Mouse (Mus musculus) kidney, postnatal 0 days (tissue): Measurements from ENCODE around the gene Nxpe3. TPM values are rescaled to one million over a fixed set of nuclear protein-coding genes. Genes with fewer than 3 reads are reported as not detected.

ENCODE experiments used
- ATAC-seq: fragments of 200-750 bp; cut with Nextera tagmentation; replicated peaks from 2 replicates; pipeline ENCODE4 v1.8.0; 2017; ENCODE audit warnings: low read depth, moderate number of reproducible peaks, moderate TSS enrichment, moderate library complexity; ENCODE audit not compliant: low FRiP score
- DNase-seq: peaks from one replicate; pipeline ENCODE4 v3.0.0-alpha.2; 2016; ENCODE audit warnings: low spot score
- H3K27ac ChIP-seq: fragments of 300-500 bp; sonication (generic); 2 replicates; pipeline ENCODE4 v1.5.1; 2014; ENCODE audit warnings: mild to moderate bottlenecking
- H3K27me3 ChIP-seq: fragments of 300-500 bp; sonication (generic); 2 replicates; pipeline ENCODE4 v1.6.1; 2014; ENCODE audit warnings: low read length, mixed read lengths; ENCODE audit not compliant: insufficient read depth
- H3K36me3 ChIP-seq: fragments of 300-500 bp; sonication (generic); 2 replicates; pipeline ENCODE4 v1.6.1; 2014; ENCODE audit warnings: low read length, mixed read lengths; ENCODE audit not compliant: insufficient read depth
- H3K4me1 ChIP-seq: fragments of 300-500 bp; sonication (generic); replicated peaks from 2 replicates; pipeline ENCODE4 v1.6.1; 2014; ENCODE audit warnings: antibody characterized with exemption, low read length, mixed read lengths; ENCODE audit not compliant: insufficient read depth
- H3K4me2 ChIP-seq: fragments of 300-500 bp; sonication (generic); 2 replicates; pipeline ENCODE4 v1.6.1; 2014; ENCODE audit warnings: mild to moderate bottlenecking, low read length, moderate library complexity, mixed read lengths
- H3K4me3 ChIP-seq: fragments of 300-500 bp; sonication (generic); replicated peaks from 2 replicates; pipeline ENCODE4 v1.5.1; 2014; ENCODE audit warnings: low read depth, low read length
- H3K9ac ChIP-seq: fragments of 300-500 bp; sonication (generic); 2 replicates; pipeline ENCODE4 v1.6.1; 2014; ENCODE audit warnings: low read depth, low read length
- H3K9me3 ChIP-seq: fragments of 300-500 bp; sonication (generic); replicated peaks from 2 replicates; pipeline ENCODE4 v1.6.1; 2016; ENCODE audit warnings: low read length, inconsistent platforms, mixed read lengths
- CTCF ChIP-seq: IDR thresholded peaks from 2 replicates; pipeline ENCODE4 v1.5.1; 2016; ENCODE audit warnings: antibody characterized with exemption, low read depth, mild to moderate bottlenecking, moderate library complexity
- WGBS: fragments of 180-500 bp; shearing (Covaris S2); extraction: QIAGEN DNeasy Blood & Tissue Kit; methylation state at CpG from one replicate; pipeline ENCODE4 v1.1.7; 2014; 5-methylcytosine and 5-hydroxymethylcytosine counted together
- polyA plus RNA-seq: library from polyadenylated mRNA; unstranded; fragments of >200 nt; fragmentation: Nextera tagmentation; extraction: Ambion mirVana; gene quantifications from 2 replicates; pipeline ENCODE4 v1.2.1, GENCODE M21; 2015

The Nxpe3 gene
- polyA plus RNA-seq, 1 experiment from 2014 or later, result 2.2 TPM

DNA sequence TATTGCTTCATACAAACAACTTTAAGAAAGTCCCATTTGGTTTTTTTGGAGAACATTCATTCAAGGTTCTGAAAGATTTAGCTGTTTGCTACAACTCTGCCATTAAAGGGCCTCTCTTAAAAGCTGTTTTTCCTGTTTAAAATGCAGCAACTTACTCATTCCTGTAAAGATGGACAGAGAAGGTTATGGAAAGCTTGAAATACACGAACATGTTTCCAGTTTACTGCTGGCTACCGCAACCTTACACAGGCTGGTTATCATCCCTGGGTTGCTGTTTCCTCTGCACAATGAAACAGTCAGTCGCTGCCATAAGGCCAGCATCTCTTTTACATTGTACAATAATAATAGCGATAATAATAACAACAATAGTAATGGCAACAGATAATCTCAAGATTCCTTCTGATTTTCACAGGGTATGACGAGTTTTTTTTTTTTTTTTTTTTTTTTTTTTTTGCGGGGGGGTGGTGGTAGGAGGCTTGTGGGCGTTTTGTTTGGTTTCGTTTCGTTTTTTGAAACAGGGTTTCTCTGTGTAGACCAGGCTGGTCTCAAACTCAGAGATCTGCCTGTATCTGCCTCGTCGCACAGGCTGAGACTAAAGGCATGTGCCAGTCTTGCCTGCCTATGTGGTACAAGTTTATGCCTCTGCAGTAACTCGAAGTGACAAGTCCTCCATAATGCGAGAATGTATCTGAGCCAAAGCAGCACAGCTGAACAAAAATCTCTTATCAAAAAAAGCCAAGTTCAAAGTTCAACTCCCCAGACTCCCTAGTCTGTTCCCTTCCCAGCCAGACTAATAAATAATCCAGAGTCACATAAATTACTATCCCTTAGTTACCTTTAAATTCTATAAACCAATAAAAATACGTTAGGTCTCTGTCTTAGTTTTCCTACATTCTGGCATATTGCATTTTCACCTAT lies 7.0 kb upstream of the Nxpe3 start:
- Histone ChIP-seq H3K4me2 (no peak overlapping the region), H3K27ac (0 out of 2 replicates have a peak overlapping the region, but pooled peaks have one; percentile 10)

DNA sequence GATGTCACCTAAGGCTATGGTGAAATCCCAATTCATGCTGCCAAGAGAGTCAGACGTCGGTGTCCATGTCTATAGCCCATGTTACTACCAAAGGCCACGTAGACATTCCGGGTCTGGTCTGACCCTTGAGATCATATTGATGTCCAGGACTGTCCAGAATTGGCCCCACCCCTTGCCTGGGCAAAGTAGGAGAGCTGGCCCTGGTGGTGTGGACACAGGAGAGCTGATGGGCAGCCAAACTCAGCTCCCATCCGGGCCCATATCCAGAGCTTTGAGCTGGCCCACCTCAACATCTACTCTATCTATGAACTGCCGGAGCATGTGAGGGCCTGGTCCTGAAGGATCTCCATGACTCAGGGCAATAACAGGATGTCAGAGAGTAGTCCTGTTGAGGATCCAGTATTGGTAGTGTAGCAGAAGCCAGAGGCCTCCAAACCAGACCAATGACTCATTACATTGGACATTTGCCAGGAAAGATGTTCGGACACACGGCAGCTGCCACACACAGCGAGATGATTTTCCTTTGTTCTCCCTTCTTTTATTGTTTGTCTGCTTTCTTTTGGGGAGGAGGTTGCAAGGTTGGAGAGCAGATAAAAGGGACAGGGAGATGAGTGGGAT lies 3.4 kb upstream of the Nxpe3 start:
- H3K4me3 ChIP-seq, result no peak overlapping the region
- H3K9ac ChIP-seq, result no peak overlapping the region
- WGBS, result 76% methylated on average over 9 of the region's 9 CpGs
- no peak for TF ChIP-seq CTCF
- H3K36me3 ChIP-seq, result no peaks in the 10 kb centered on the region
- H3K27ac ChIP-seq, result no peak overlapping the region
- H3K4me1 ChIP-seq, result no peaks in the 10 kb centered on the region
- ATAC-seq (no peak), DNase-seq (no peak)
- no peak overlapping the region for H3K4me2 ChIP-seq
- no peaks in the 10 kb centered on the region for H3K27me3 ChIP-seq
- no peaks in the 10 kb centered on the region for H3K9me3 ChIP-seq

More for the DNA sequence above, 7.0 kb upstream of the Nxpe3 start:
- no peak for TF ChIP-seq CTCF
- no peaks in the 10 kb centered on the region for H3K27me3 ChIP-seq
- ATAC-seq (no peak), DNase-seq (no peak)
- no peaks in the 10 kb centered on the region for H3K9me3 ChIP-seq
- WGBS, result 72% methylated on average over 14 of the region's 14 CpGs
- peaks cover 11% of the 10 kb centered on the region; the same call in 1 of the 2 replicates for H3K36me3 ChIP-seq
- H3K4me1 ChIP-seq, result no peaks in the 10 kb centered on the region
- H3K9ac ChIP-seq, result no peak overlapping the region
- no peak overlapping the region for H3K4me3 ChIP-seq

DNA sequence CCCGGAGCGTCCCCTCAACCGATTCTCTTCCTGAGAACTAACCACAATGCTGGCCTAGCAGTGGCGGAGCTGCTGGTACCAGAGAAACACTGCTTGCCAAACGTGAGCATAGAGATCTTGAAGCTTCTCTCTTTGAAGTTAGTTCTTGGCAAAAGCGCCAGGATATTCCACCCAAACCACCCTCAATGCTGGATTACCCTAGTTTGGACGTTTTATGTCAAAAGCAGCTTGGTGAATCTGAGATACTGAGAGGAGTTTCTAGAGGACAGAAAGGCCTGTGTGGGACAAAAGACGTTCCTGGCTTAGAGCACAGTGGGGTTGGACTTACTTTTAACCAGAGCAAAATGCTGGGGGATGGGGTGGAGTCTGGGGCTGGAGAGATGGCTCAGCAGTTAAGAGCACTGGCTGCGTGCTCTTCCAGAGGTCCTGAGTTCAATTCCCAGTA lies 588 bp upstream of the Nxpe3 start:
- Histone ChIP-seq H3K27me3 (no peaks in the 10 kb centered on the region), H3K9ac (peak overlapping the region; percentile 78), H3K4me2 (peak overlapping the region; percentile 88), H3K9me3 (no peaks in the 10 kb centered on the region), H3K27ac (peak overlapping the region; percentile 87), H3K4me3 (peak overlapping the region; percentile 74), H3K4me1 (no peaks in the 10 kb centered on the region), H3K36me3 (no peaks in the 10 kb centered on the region)
- DNase-seq, result no peak
- ATAC-seq, result no peak
- 6% methylated on average over 9 of the region's 9 CpGs for WGBS
- TF ChIP-seq CTCF, result 0 out of 2 replicates have a peak, but pooled peaks have one; percentile 20

DNA sequence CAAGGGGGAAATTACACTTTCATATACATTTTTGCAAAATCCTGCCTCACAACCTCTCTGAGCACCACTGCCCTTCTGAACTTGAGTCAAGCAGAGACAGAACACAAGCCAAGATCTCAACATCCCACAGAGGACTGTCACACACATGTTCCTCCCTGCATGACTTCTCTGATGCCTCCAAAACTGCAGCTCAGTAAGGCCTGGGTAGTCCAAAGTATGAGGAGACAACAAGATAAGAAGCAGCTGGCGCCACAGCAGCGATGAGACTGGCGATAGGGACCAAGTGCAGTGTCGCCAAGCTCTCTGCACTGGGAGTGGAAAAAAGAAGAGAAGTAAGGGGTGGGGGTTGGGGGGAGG lies 571 bp downstream of the Nxpe3 start:
- Histone ChIP-seq H3K4me2 (peak overlapping the region; percentile 88), H3K36me3 (no peaks in the 10 kb centered on the region), H3K4me3 (peak overlapping the region; percentile 74), H3K27ac (peak overlapping the region; percentile 87), H3K9me3 (no peaks in the 10 kb centered on the region), H3K9ac (peak overlapping the region; percentile 78), H3K27me3 (no peaks in the 10 kb centered on the region), H3K4me1 (no peaks in the 10 kb centered on the region)
- no peak for TF ChIP-seq CTCF
- WGBS, result 1% methylated on average over 4 of the region's 4 CpGs
- peak; percentile 58 for DNase-seq
- ATAC-seq, result no peak; the same call in none of the 2 replicates

DNA sequence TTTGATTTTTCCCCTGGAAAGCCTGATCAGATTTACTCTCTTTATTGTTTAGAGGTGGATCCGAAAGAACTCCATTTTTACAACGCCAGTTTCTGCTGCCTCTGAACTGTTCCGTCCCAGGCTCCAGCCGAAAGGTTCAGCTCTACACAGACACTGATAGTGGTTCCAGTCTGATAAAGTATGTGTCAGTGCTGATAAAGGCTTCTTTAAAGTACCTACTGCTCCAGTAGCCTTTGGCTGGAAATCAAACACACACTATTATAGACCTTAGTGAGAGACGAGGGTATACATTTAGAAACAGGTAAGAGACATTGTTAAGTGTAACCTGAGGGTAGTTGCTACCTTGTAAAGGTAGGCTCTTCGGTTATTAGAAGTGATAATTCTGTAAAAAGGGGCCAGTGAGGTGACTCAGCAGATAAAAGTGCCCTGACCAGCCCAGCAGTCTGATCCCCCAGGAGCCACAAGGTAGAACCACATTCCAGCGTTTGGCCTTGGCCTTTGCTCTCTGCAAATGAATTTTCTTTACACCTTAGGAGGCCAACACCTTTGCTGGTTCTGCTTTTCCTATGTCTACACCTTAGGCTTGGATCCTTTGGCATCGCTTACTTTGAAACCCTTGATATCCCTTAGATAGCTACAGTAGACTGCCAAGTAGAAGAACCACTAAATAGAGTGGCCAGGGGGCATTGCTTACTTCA lies 1.5 kb downstream of the Nxpe3 start:
- Histone ChIP-seq H3K4me2 (peak overlapping the region; percentile 88), H3K4me3 (0 out of 2 replicates have a peak overlapping the region, but pooled peaks have one; percentile 17)

DNA sequence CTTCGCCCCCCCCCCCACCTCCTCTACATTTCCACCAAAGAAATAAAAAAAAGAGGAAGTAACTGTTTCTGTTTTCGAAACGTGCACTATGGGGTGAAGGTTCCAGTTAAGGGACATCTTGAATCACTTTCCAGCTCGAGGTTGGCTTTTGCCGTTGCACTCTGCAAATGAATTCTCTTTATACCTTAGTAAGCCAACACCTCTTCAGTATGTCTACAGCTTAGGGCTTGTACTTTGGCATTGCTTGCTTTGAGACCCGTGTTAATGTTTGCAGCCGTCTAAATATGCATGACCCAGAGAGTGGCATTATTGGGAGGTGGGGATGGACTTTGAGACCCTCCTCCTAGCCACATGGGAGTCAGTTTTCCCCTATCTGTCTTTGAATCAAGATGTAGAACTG lies 2.6 kb downstream of the Nxpe3 start:
- Histone ChIP-seq H3K27ac (0 out of 2 replicates have a peak overlapping the region, but pooled peaks have one; percentile 1), H3K4me1 (no peaks in the 10 kb centered on the region), H3K9me3 (no peaks in the 10 kb centered on the region), H3K27me3 (no peaks in the 10 kb centered on the region), H3K4me2 (no peak overlapping the region), H3K4me3 (no peak overlapping the region), H3K36me3 (no peaks in the 10 kb centered on the region), H3K9ac (no peak overlapping the region)
- ATAC-seq (0 out of 2 replicates have a peak, but pooled peaks have one; percentile 17), DNase-seq (peak; percentile 21)
- no peak for TF ChIP-seq CTCF
- 66% methylated on average over 7 of the region's 7 CpGs for WGBS

More for the DNA sequence above, 1.5 kb downstream of the Nxpe3 start:
- Histone ChIP-seq H3K36me3 (no peaks in the 10 kb centered on the region), H3K27ac (peak overlapping the region; percentile 21; the same call in 1 of the 2 replicates), H3K9me3 (no peaks in the 10 kb centered on the region), H3K9ac (no peak overlapping the region), H3K27me3 (no peaks in the 10 kb centered on the region), H3K4me1 (no peaks in the 10 kb centered on the region)
- 81% methylated on average over 8 of the region's 8 CpGs for WGBS
- DNase-seq, result no peak
- TF ChIP-seq CTCF, result no peak
- no peak for ATAC-seq
